Mouse (Mus musculus): ENCODE data around the gene Dync1i1. TPM values are rescaled to one million over a fixed set of nuclear protein-coding genes. Genes with fewer than 3 reads are reported as not detected.

Gene Dync1i1
- polyA plus RNA-seq, 1 experiment from 2014 or later, result 17.1 TPM

GRCm38 (mm10) chr6:5734398-5734797 lies 9.0 kb downstream of the Dync1i1 start:
- H3K4me2 ChIP-seq, result no peak overlapping the region
- H3K27ac ChIP-seq, result no peak overlapping the region
- ATAC-seq, result no peak
- no peaks in the 10 kb centered on the region for H3K4me1 ChIP-seq
- no peaks in the 10 kb centered on the region for H3K9me3 ChIP-seq (replicated peaks)
- no peaks in the 10 kb centered on the region for H3K27me3 ChIP-seq
- no peak overlapping the region for H3K9ac ChIP-seq
- H3K36me3 ChIP-seq (ENCODE audit: poor library complexity, severe bottlenecking), result no peaks in the 10 kb centered on the region
- H3K4me3 ChIP-seq, result no peak overlapping the region

GRCm38 (mm10) chr6:5734862-5735261 lies 9.4 kb downstream of the Dync1i1 start:
- WGBS, result 95% methylated on average over 1 of the region's 1 CpGs
- H3K36me3 ChIP-seq (ENCODE audit: poor library complexity, severe bottlenecking), result no peaks in the 10 kb centered on the region

GRCm38 (mm10) chr6:5739711-5740110 lies 14.3 kb downstream of the Dync1i1 start:
- Histone ChIP-seq H3K27me3 (no peaks in the 10 kb centered on the region), H3K9ac (no peak overlapping the region), H3K4me1 (no peaks in the 10 kb centered on the region), H3K36me3 (ENCODE audit: poor library complexity, severe bottlenecking) (no peaks in the 10 kb centered on the region), H3K9me3 (replicated peaks) (no peaks in the 10 kb centered on the region), H3K4me2 (no peak overlapping the region), H3K4me3 (no peak overlapping the region), H3K27ac (no peak overlapping the region)
- ATAC-seq, result peak; percentile 91
- WGBS, result 76% methylated on average over 7 of the region's 7 CpGs

More at GRCm38 (mm10) chr6:5734862-5735261, 9.4 kb downstream of the Dync1i1 start:
- no peaks in the 10 kb centered on the region for H3K9me3 ChIP-seq (replicated peaks)
- H3K27ac ChIP-seq, result no peak overlapping the region
- H3K9ac ChIP-seq, result no peak overlapping the region
- H3K4me2 ChIP-seq, result no peak overlapping the region
- H3K27me3 ChIP-seq, result no peaks in the 10 kb centered on the region
- H3K4me3 ChIP-seq, result no peak overlapping the region
- ATAC-seq, result no peak
- no peaks in the 10 kb centered on the region for H3K4me1 ChIP-seq

GRCm38 (mm10) chr6:5741395-5742032 lies 16.1 kb downstream of the Dync1i1 start:
- ATAC-seq, result no peak
- Histone ChIP-seq H3K36me3 (ENCODE audit: poor library complexity, severe bottlenecking) (no peaks in the 10 kb centered on the region), H3K4me1 (no peaks in the 10 kb centered on the region), H3K4me3 (no peak overlapping the region), H3K27ac (no peak overlapping the region), H3K9ac (no peak overlapping the region), H3K9me3 (replicated peaks) (no peaks in the 10 kb centered on the region), H3K4me2 (no peak overlapping the region), H3K27me3 (no peaks in the 10 kb centered on the region)
- 75% methylated on average over 6 of the region's 6 CpGs for WGBS

GRCm38 (mm10) chr6:5750079-5750711 lies 24.8 kb downstream of the Dync1i1 start:
- Histone ChIP-seq H3K4me2 (no peak overlapping the region), H3K36me3 (ENCODE audit: poor library complexity, severe bottlenecking) (no peaks in the 10 kb centered on the region), H3K4me3 (no peak overlapping the region), H3K27ac (no peak overlapping the region), H3K9me3 (replicated peaks) (no peaks in the 10 kb centered on the region; the same call in 1 of the 2 replicates), H3K4me1 (peaks cover 13% of the 10 kb centered on the region; the same call in 1 of the 2 replicates), H3K9ac (no peak overlapping the region), H3K27me3 (no peaks in the 10 kb centered on the region)
- 85% methylated on average over 6 of the region's 6 CpGs for WGBS
- no peak for ATAC-seq

- H3K4me3 ChIP-seq, result no peak overlapping the region
- H3K9ac ChIP-seq, result no peak overlapping the region
- no peak overlapping the region for H3K4me2 ChIP-seq
- H3K36me3 ChIP-seq (ENCODE audit: poor library complexity, severe bottlenecking), result no peaks in the 10 kb centered on the region
- WGBS, result 64% methylated on average over 16 of the region's 16 CpGs
- H3K27me3 ChIP-seq, result no peaks in the 10 kb centered on the region
- peak; percentile 71 for ATAC-seq
- peaks cover 16% of the 10 kb centered on the region for H3K4me1 ChIP-seq
- no peaks in the 10 kb centered on the region; the same call in 1 of the 2 replicates for H3K9me3 ChIP-seq (replicated peaks)
- H3K27ac ChIP-seq, result no peak overlapping the region
Observed at GRCm38 (mm10) chr6:5752128-5752527, 26.7 kb downstream of the Dync1i1 start.

GRCm38 (mm10) chr6:5752617-5753016 lies 27.2 kb downstream of the Dync1i1 start:
- no peaks in the 10 kb centered on the region for H3K27me3 ChIP-seq
- H3K36me3 ChIP-seq (ENCODE audit: poor library complexity, severe bottlenecking), result no peaks in the 10 kb centered on the region
- no peak overlapping the region for H3K4me3 ChIP-seq
- H3K4me1 ChIP-seq, result peaks cover 16% of the 10 kb centered on the region
- H3K4me2 ChIP-seq, result no peak overlapping the region
- no peak overlapping the region for H3K9ac ChIP-seq
- no peaks in the 10 kb centered on the region for H3K9me3 ChIP-seq (replicated peaks)
- WGBS, result 64% methylated on average over 5 of the region's 5 CpGs
- H3K27ac ChIP-seq, result no peak overlapping the region
- ATAC-seq, result 0 out of 2 replicates have a peak, but pooled peaks have one; percentile 22

- no peak overlapping the region for H3K4me3 ChIP-seq
- no peak overlapping the region for H3K9ac ChIP-seq
- H3K4me1 ChIP-seq, result peaks cover 16% of the 10 kb centered on the region
- no peak overlapping the region for H3K4me2 ChIP-seq
- H3K36me3 ChIP-seq (ENCODE audit: poor library complexity, severe bottlenecking), result no peaks in the 10 kb centered on the region
- 41% methylated on average over 5 of the region's 5 CpGs for WGBS
- H3K27me3 ChIP-seq, result no peaks in the 10 kb centered on the region
- no peaks in the 10 kb centered on the region for H3K9me3 ChIP-seq (replicated peaks)
- peak; percentile 61; the same call in 1 of the 2 replicates for ATAC-seq
- H3K27ac ChIP-seq, result no peak overlapping the region
Observed at GRCm38 (mm10) chr6:5756509-5757130, 31.2 kb downstream of the Dync1i1 start.

GRCm38 (mm10) chr6:5762943-5763342 lies 37.5 kb downstream of the Dync1i1 start:
- Histone ChIP-seq H3K9ac (no peak overlapping the region), H3K4me3 (no peak overlapping the region), H3K27ac (no peak overlapping the region), H3K36me3 (ENCODE audit: poor library complexity, severe bottlenecking) (no peaks in the 10 kb centered on the region), H3K9me3 (replicated peaks) (no peaks in the 10 kb centered on the region), H3K4me2 (no peak overlapping the region), H3K27me3 (no peaks in the 10 kb centered on the region), H3K4me1 (no peaks in the 10 kb centered on the region)
- ATAC-seq, result no peak
- 79% methylated on average over 2 of the region's 2 CpGs for WGBS

- H3K9me3 ChIP-seq (replicated peaks), result no peaks in the 10 kb centered on the region
- WGBS, result 71% methylated on average over 1 of the region's 1 CpGs
- H3K4me2 ChIP-seq, result no peak overlapping the region
- H3K4me3 ChIP-seq, result no peak overlapping the region
- no peaks in the 10 kb centered on the region for H3K36me3 ChIP-seq (ENCODE audit: poor library complexity, severe bottlenecking)
- 0 out of 2 replicates have a peak, but pooled peaks cover 3% of the 10 kb centered on the region for H3K4me1 ChIP-seq
- no peak for ATAC-seq
- H3K9ac ChIP-seq, result no peak overlapping the region
- no peak overlapping the region for H3K27ac ChIP-seq
- no peaks in the 10 kb centered on the region for H3K27me3 ChIP-seq
Observed at GRCm38 (mm10) chr6:5768576-5768975, 43.1 kb downstream of the Dync1i1 start.

- no peaks in the 10 kb centered on the region for H3K27me3 ChIP-seq
- H3K9ac ChIP-seq, result no peak overlapping the region
- ATAC-seq, result no peak
- no peaks in the 10 kb centered on the region for H3K9me3 ChIP-seq (replicated peaks)
- H3K4me2 ChIP-seq, result no peak overlapping the region
- H3K36me3 ChIP-seq (ENCODE audit: poor library complexity, severe bottlenecking), result no peaks in the 10 kb centered on the region
- no peak overlapping the region for H3K4me3 ChIP-seq
- H3K4me1 ChIP-seq, result 0 out of 2 replicates have a peak, but pooled peaks cover 3% of the 10 kb centered on the region
- H3K27ac ChIP-seq, result no peak overlapping the region
- 93% methylated on average over 4 of the region's 4 CpGs for WGBS
Observed at GRCm38 (mm10) chr6:5770283-5770682, 44.8 kb downstream of the Dync1i1 start.

- Histone ChIP-seq H3K9ac (no peak overlapping the region), H3K4me2 (no peak overlapping the region), H3K9me3 (replicated peaks) (no peaks in the 10 kb centered on the region), H3K27me3 (no peaks in the 10 kb centered on the region), H3K27ac (no peak overlapping the region), H3K36me3 (ENCODE audit: poor library complexity, severe bottlenecking) (no peaks in the 10 kb centered on the region), H3K4me1 (no peaks in the 10 kb centered on the region), H3K4me3 (no peak overlapping the region)
- peak; percentile 53; the same call in 1 of the 2 replicates for ATAC-seq
- WGBS, result 73% methylated on average over 3 of the region's 3 CpGs
Observed at GRCm38 (mm10) chr6:5775461-5775860, 50.0 kb downstream of the Dync1i1 start.
